In genomic region chr13:118669491-118669890, GRCm38 (mm10) we compare ENCODE assay signal across 30 mouse cellular contexts. TPM values are rescaled to one million over a fixed set of nuclear protein-coding genes. Genes with fewer than 3 reads are reported as not detected.
DNase-seq lines count a peak whose midpoint lies in the region; ATAC-seq and TF ChIP-seq lines count a peak whose summit lies in the region.
"Had no signal": no experiment of that assay in that cellular context is flagged by ENCODE, and none has a peak within 500 bp of the region (broad histone marks: within the 10 kb centered on the region; RNA-seq: fewer than 3 reads in every experiment).

TSS of gene Fgf10 (plus strand) at chr13:118669791.

- no peaks in the 10 kb centered on the region for H3K36me3 ChIP-seq in lung, embryonic 16.5 days (ENCODE audit: control insufficient read depth, insufficient read depth, low read length)
- no peaks in the 10 kb centered on the region for H3K36me3 ChIP-seq in limb, embryonic 10.5 days
- no peaks in the 10 kb centered on the region for H3K36me3 ChIP-seq in hindbrain, embryonic 13.5 days
- H3K36me3 ChIP-seq in midbrain, embryonic 14.5 days (ENCODE audit: control insufficient read depth, insufficient read depth, low read length) = no peaks in the 10 kb centered on the region
- H3K36me3 ChIP-seq: embryonic facial prominence, embryonic 13.5 days; forebrain, embryonic 12.5 days; heart, embryonic 10.5 days; heart, embryonic 15.5 days; intestine, embryonic 15.5 days; neural tube, embryonic 12.5 days had no signal

- no peak within 1 kb of the TSS for H3K9ac ChIP-seq in lung, embryonic 16.5 days (ENCODE audit: low read length)
- no peak within 1 kb of the TSS for H3K9ac ChIP-seq in hindbrain, embryonic 13.5 days
- no peak within 1 kb of the TSS for H3K9ac ChIP-seq in midbrain, embryonic 14.5 days (replicated peaks; ENCODE audit: low read length)
- H3K9ac ChIP-seq: embryonic facial prominence, embryonic 13.5 days; forebrain, embryonic 12.5 days; heart, embryonic 15.5 days; intestine, embryonic 15.5 days; liver, embryonic 14.5 days; neural tube, embryonic 12.5 days had no signal

- no peaks in the 10 kb centered on the region for H3K9me3 ChIP-seq in lung, embryonic 16.5 days (ENCODE audit: control insufficient read depth, low read length)
- H3K9me3 ChIP-seq in limb, embryonic 10.5 days (replicated peaks) = no peaks in the 10 kb centered on the region
- H3K9me3 ChIP-seq in hindbrain, embryonic 13.5 days = no peaks in the 10 kb centered on the region
- no peaks in the 10 kb centered on the region for H3K9me3 ChIP-seq in midbrain, embryonic 14.5 days (ENCODE audit: control insufficient read depth, low read length)
- H3K9me3 ChIP-seq: embryonic facial prominence, embryonic 13.5 days; forebrain, embryonic 12.5 days; heart, embryonic 10.5 days; heart, embryonic 15.5 days; intestine, embryonic 15.5 days; neural tube, embryonic 12.5 days had no signal

- 80% methylated on average over 7 of the region's 7 CpGs for WGBS in lung, embryonic 16.5 days
- WGBS in limb, embryonic 10.5 days = 74% methylated on average over 7 of the region's 7 CpGs
- 84% methylated on average over 7 of the region's 7 CpGs for WGBS in hindbrain, embryonic 13.5 days
- 38% methylated on average over 7 of the region's 7 CpGs for WGBS in midbrain, embryonic 14.5 days

- no peak for TF ChIP-seq CTCF in layer of hippocampus, adult 2 months (conservative IDR thresholded peaks at IDR 0.05)
- no peak for TF ChIP-seq CTCF in embryonic fibroblast, embryonic 13.5 days (IDR thresholded peaks at IDR 0.05; ENCODE audit: borderline replicate concordance, insufficient read depth, low read length)

- DNase-seq in layer of hippocampus, adult 2 months (ENCODE audit: low spot score in 2 of 2) = no peak
- DNase-seq in layer of hippocampus, adult 11-12 months (ENCODE audit: low spot score) = no peak
- no peak for DNase-seq in lung, postnatal 10 days
- no peak for DNase-seq in limb, embryonic 10.5 days (ENCODE audit: low spot score)
- DNase-seq in midbrain, embryonic 14.5 days = no peak
- DNase-seq: adrenal gland, postnatal 25 days; cerebellum, adult 11-12 months; cerebellum, postnatal 14 days; gastrocnemius, postnatal 14 days; kidney, adult 2 months; kidney, postnatal 36 days; liver; right cerebral cortex, adult 18-20 months; spleen, adult 18-20 months had no signal

- no peak for TF ChIP-seq POLR2A in embryonic fibroblast, embryonic 13.5 days (IDR thresholded peaks at IDR 0.05; ENCODE audit: low read depth, low read length)

- no peak for ATAC-seq in lung, embryonic 16.5 days (ENCODE audit: low read depth)
- no peak for ATAC-seq in hindbrain, embryonic 13.5 days (ENCODE audit: low FRiP score)
- no peak for ATAC-seq in midbrain, embryonic 14.5 days (ENCODE audit: low FRiP score, low TSS enrichment)
- ATAC-seq: CD4-positive, CD25-positive, alpha-beta regulatory T cell, adult 4 months; hindbrain, postnatal 0 days; intestine, embryonic 15.5 days; lung, postnatal 0 days had no signal

- no peaks in the 10 kb centered on the region for H3K4me1 ChIP-seq in lung, embryonic 16.5 days (replicated peaks; ENCODE audit: control insufficient read depth, insufficient read depth, low read length)
- H3K4me1 ChIP-seq in embryonic fibroblast, embryonic 13.5 days (ENCODE audit: control insufficient read depth, insufficient read depth, low read length) = no peaks in the 10 kb centered on the region
- H3K4me1 ChIP-seq in limb, embryonic 10.5 days = peaks cover 16% of the 10 kb centered on the region
- no peaks in the 10 kb centered on the region for H3K4me1 ChIP-seq in hindbrain, embryonic 13.5 days (replicated peaks)
- no peaks in the 10 kb centered on the region for H3K4me1 ChIP-seq in midbrain, embryonic 14.5 days (ENCODE audit: control insufficient read depth, insufficient read depth, low read length)
- H3K4me1 ChIP-seq: embryonic facial prominence, embryonic 13.5 days; heart, embryonic 10.5 days; heart, embryonic 15.5 days; intestine, embryonic 15.5 days; neural tube, embryonic 12.5 days had no signal

- H3K27ac ChIP-seq in layer of hippocampus, adult 2 months = no peak within 1 kb of the TSS
- no peak within 1 kb of the TSS for H3K27ac ChIP-seq in lung, embryonic 16.5 days (ENCODE audit: low read length)
- no peak within 1 kb of the TSS for H3K27ac ChIP-seq in embryonic fibroblast, embryonic 13.5 days (ENCODE audit: insufficient read depth, low read length)
- no peak within 1 kb of the TSS for H3K27ac ChIP-seq in limb, embryonic 10.5 days
- H3K27ac ChIP-seq in hindbrain, embryonic 13.5 days = no peak within 1 kb of the TSS
- no peak within 1 kb of the TSS for H3K27ac ChIP-seq in midbrain, embryonic 14.5 days (replicated peaks; ENCODE audit: low read depth, low read length)
- H3K27ac ChIP-seq: embryonic facial prominence, embryonic 13.5 days; forebrain, embryonic 12.5 days; heart, embryonic 10.5 days; heart, embryonic 15.5 days; hindbrain, postnatal 0 days; intestine, embryonic 15.5 days; left cerebral cortex, adult 2 months; liver, embryonic 14.5 days; neural tube, embryonic 12.5 days had no signal

- H3K27me3 ChIP-seq in lung, embryonic 16.5 days (ENCODE audit: control insufficient read depth, insufficient read depth, low read depth, low read length) = no peaks in the 10 kb centered on the region
- no peaks in the 10 kb centered on the region for H3K27me3 ChIP-seq in limb, embryonic 10.5 days (ENCODE audit: low read depth, poor library complexity, severe bottlenecking)
- no peaks in the 10 kb centered on the region for H3K27me3 ChIP-seq in hindbrain, embryonic 13.5 days
- H3K27me3 ChIP-seq in midbrain, embryonic 14.5 days (ENCODE audit: control insufficient read depth, insufficient read depth, low read length) = no peaks in the 10 kb centered on the region
- H3K27me3 ChIP-seq: embryonic facial prominence, embryonic 13.5 days; heart, embryonic 15.5 days; intestine, embryonic 15.5 days; neural tube, embryonic 12.5 days had no signal

- H3K4me3 ChIP-seq in layer of hippocampus, adult 2 months = no peak within 1 kb of the TSS
- no peak within 1 kb of the TSS for H3K4me3 ChIP-seq in lung, embryonic 16.5 days (ENCODE audit: low read length)
- no peak within 1 kb of the TSS for H3K4me3 ChIP-seq in embryonic fibroblast, embryonic 13.5 days (ENCODE audit: insufficient read depth, low read length)
- no peak within 1 kb of the TSS for H3K4me3 ChIP-seq in limb, embryonic 10.5 days
- no peak within 1 kb of the TSS for H3K4me3 ChIP-seq in hindbrain, embryonic 13.5 days
- no peak within 1 kb of the TSS for H3K4me3 ChIP-seq in midbrain, embryonic 14.5 days (replicated peaks; ENCODE audit: low read depth, low read length)
- H3K4me3 ChIP-seq: embryonic facial prominence, embryonic 13.5 days; forebrain, embryonic 12.5 days; heart, embryonic 10.5 days; heart, embryonic 15.5 days; intestine, embryonic 15.5 days; left cerebral cortex, adult 2 months; myocyte; neural tube, embryonic 12.5 days had no signal

- H3K4me2 ChIP-seq in lung, embryonic 16.5 days (ENCODE audit: low read depth, low read length) = no peak within 1 kb of the TSS
- no peak within 1 kb of the TSS for H3K4me2 ChIP-seq in hindbrain, embryonic 13.5 days
- no peak within 1 kb of the TSS for H3K4me2 ChIP-seq in midbrain, embryonic 14.5 days (ENCODE audit: low read length)
- H3K4me2 ChIP-seq: embryonic facial prominence, embryonic 13.5 days; forebrain, embryonic 12.5 days; heart, embryonic 15.5 days; intestine, embryonic 15.5 days; neural tube, embryonic 12.5 days had no signal

RNA-seq across cellular contexts. Expression of gene Fgf10, which starts in this region (rescaled TPM):
- total RNA-seq in layer of hippocampus, adult 2 months (2021) = 10 to 100 TPM; 13.6 TPM
- 21.0 and 22.5 TPM in 2 replicates for polyA plus RNA-seq in lung, embryonic 16.5 days (2015; fragmentation: Nextera tagmentation; extraction: Ambion mirVana)
- 10.7 and 17.3 TPM in 2 replicates for polyA plus RNA-seq in embryonic fibroblast, embryonic 13.5 days (2011; ENCODE audit: insufficient read length, low read depth, missing spikeins)
- 12.3 and 18.7 TPM in 2 replicates for polyA plus RNA-seq in limb, embryonic 10.5 days (2016; fragmentation: Nextera tagmentation; extraction: Ambion mirVana)
- 2.3 and 4.0 TPM in 2 replicates for polyA plus RNA-seq in hindbrain, embryonic 13.5 days (2015; fragmentation: Nextera tagmentation; extraction: Ambion mirVana)
- polyA plus RNA-seq in midbrain, embryonic 14.5 days (2014; fragmentation: Nextera tagmentation; extraction: Ambion mirVana) = 0.73 and 0.92 TPM in 2 replicates
- total RNA-seq: granulocyte monocyte progenitor cell, adult 5-6 weeks had no signal
